ENCODE assay signal across 8 mouse cellular contexts in genomic region chr13:55420933-55421800, GRCm38 (mm10). TPM values are rescaled to one million over a fixed set of nuclear protein-coding genes. Genes with fewer than 3 reads are reported as not detected.
A peak's percentile ranks its signal among the peaks of the same experiment; 100 is the strongest.
DNase-seq lines count a peak whose midpoint lies in the region; ATAC-seq lines count a peak whose summit lies in the region.

No protein-coding gene starts in this region.

- ATAC-seq in inflammation-experienced regulatory T-cells, adult 6 months, result peak; percentile 82
- ATAC-seq in megakaryocyte, adult 5-6 weeks (ENCODE audit: poor library complexity, severe bottlenecking), result peak; percentile 80
- no peak for ATAC-seq in erythroblast, adult 5-6 weeks (replicated peaks; ENCODE audit: low FRiP score, poor library complexity, severe bottlenecking)

- intact Hi-C loops in left cerebral cortex, postnatal 10 days (cut with DNase I), result loop anchor here (2.0 to 5.0 kb wide), 2 partner anchors 50 to 91 kb away; partner anchors contain the start of gene Pdlim7

- peak; percentile 89 for DNase-seq in T-cell, adult 2 months (ENCODE audit: low spot score)
- peak; percentile 47 to 65 for DNase-seq in cerebellum, postnatal 4 days (ENCODE audit: low spot score in 2 of 2)
- peak; percentile 74 for DNase-seq in gastrocnemius, postnatal 25 days
- peak; percentile 45 to 77 for DNase-seq in left cerebral cortex, postnatal 10 days (ENCODE audit: extremely low spot score in 1 of 2, low spot score in 2 of 2)
- peak; percentile 71 for DNase-seq in right cerebral cortex, postnatal 14 days

RNA-seq across cellular contexts. Expression of gene F12, which starts 5.4 kb away (rescaled TPM):
- total RNA-seq in gastrocnemius, postnatal 25 days (2021), result not detected
- under 1 TPM in 1 of 3 experiments, not detected in 2; 0.24 TPM for polyA plus RNA-seq in inflammation-experienced regulatory T-cells, adult 6 months (2017; shearing (Covaris generic))
- total RNA-seq in left cerebral cortex, postnatal 10 days (2021), result under 1 TPM; 0.58 to 0.87 TPM
- total RNA-seq in megakaryocyte, adult 5-6 weeks (2015), result 0.13 and 0.21 TPM in 2 replicates
- total RNA-seq in megakaryocyte, adult 5-6 weeks (2017), result not detected in 2 replicates
- not detected in 2 replicates for total RNA-seq in erythroblast, adult 5-6 weeks (2015; ENCODE audit: low replicate concordance)
- not detected in 2 replicates for total RNA-seq in erythroblast, adult 5-6 weeks (2017; ENCODE audit: low replicate concordance)

RNA-seq across cellular contexts. Expression of gene Pfn3, which starts 6.1 kb away (rescaled TPM):
- not detected for total RNA-seq in gastrocnemius, postnatal 25 days (2021)
- polyA plus RNA-seq in inflammation-experienced regulatory T-cells, adult 6 months (2017; shearing (Covaris generic)), result not detected
- total RNA-seq in left cerebral cortex, postnatal 10 days (2021), result under 1 TPM; 0.71 to 0.73 TPM
- not detected in 2 replicates for total RNA-seq in megakaryocyte, adult 5-6 weeks (2015)
- total RNA-seq in megakaryocyte, adult 5-6 weeks (2017), result not detected in 2 replicates
- not detected in 2 replicates for total RNA-seq in erythroblast, adult 5-6 weeks (2015; ENCODE audit: low replicate concordance)
- total RNA-seq in erythroblast, adult 5-6 weeks (2017; ENCODE audit: low replicate concordance), result not detected in 2 replicates

RNA-seq across cellular contexts. Expression of gene Slc34a1, which starts 23.2 kb away (rescaled TPM):
- not detected for total RNA-seq in gastrocnemius, postnatal 25 days (2021)
- polyA plus RNA-seq in inflammation-experienced regulatory T-cells, adult 6 months (2017; shearing (Covaris generic)), result under 1 TPM in 1 of 3 experiments, not detected in 2; 0.20 TPM
- total RNA-seq in left cerebral cortex, postnatal 10 days (2021), result not detected
- 0.39 and 0.58 TPM in 2 replicates for total RNA-seq in megakaryocyte, adult 5-6 weeks (2015)
- 0.44 and 2.0 TPM in 2 replicates for total RNA-seq in megakaryocyte, adult 5-6 weeks (2017)
- total RNA-seq in erythroblast, adult 5-6 weeks (2015; ENCODE audit: low replicate concordance), result not detected in 2 replicates
- total RNA-seq in erythroblast, adult 5-6 weeks (2017; ENCODE audit: low replicate concordance), result not detected in 2 replicates

RNA-seq across cellular contexts. Expression of gene Grk6, which starts 23.7 kb away (rescaled TPM):
- total RNA-seq in gastrocnemius, postnatal 25 days (2021), result 10 to 100 TPM in 1 of 2 experiments, 1 to 10 TPM in 1; 9.3 to 10.2 TPM
- polyA plus RNA-seq in inflammation-experienced regulatory T-cells, adult 6 months (2017; shearing (Covaris generic)), result 10 to 100 TPM; 35.3 to 50.0 (median 40.5) TPM
- total RNA-seq in left cerebral cortex, postnatal 10 days (2021), result 10 to 100 TPM; 70.6 to 73.0 TPM
- 87.3 and 89.9 TPM in 2 replicates for total RNA-seq in megakaryocyte, adult 5-6 weeks (2015)
- 144 and 155 TPM in 2 replicates for total RNA-seq in megakaryocyte, adult 5-6 weeks (2017)
- 24.2 and 25.2 TPM in 2 replicates for total RNA-seq in erythroblast, adult 5-6 weeks (2015; ENCODE audit: low replicate concordance)
- total RNA-seq in erythroblast, adult 5-6 weeks (2017; ENCODE audit: low replicate concordance), result 33.4 and 38.2 TPM in 2 replicates

RNA-seq across cellular contexts. Expression of gene Prr7, which starts 42.9 kb away (rescaled TPM):
- under 1 TPM; 0.51 to 0.79 TPM for total RNA-seq in gastrocnemius, postnatal 25 days (2021)
- polyA plus RNA-seq in inflammation-experienced regulatory T-cells, adult 6 months (2017; shearing (Covaris generic)), result under 1 TPM in 1 of 3 experiments, not detected in 2; 0.26 TPM
- 100 to 1,000 TPM in 1 of 2 experiments, 10 to 100 TPM in 1; 91.9 to 103 TPM for total RNA-seq in left cerebral cortex, postnatal 10 days (2021)
- total RNA-seq in megakaryocyte, adult 5-6 weeks (2015), result 1.1 and 1.2 TPM in 2 replicates
- 1.4 and 1.8 TPM in 2 replicates for total RNA-seq in megakaryocyte, adult 5-6 weeks (2017)
- total RNA-seq in erythroblast, adult 5-6 weeks (2015; ENCODE audit: low replicate concordance), result not detected in 2 replicates
- total RNA-seq in erythroblast, adult 5-6 weeks (2017; ENCODE audit: low replicate concordance), result not detected in 2 replicates
